Mouse (Mus musculus) layer of hippocampus, postnatal 14 days (tissue): ENCODE results near the gene Lims1. TPM values are rescaled to one million over a fixed set of nuclear protein-coding genes. Genes with fewer than 3 reads are reported as not detected.

ENCODE experiments used
- DNase-seq, 2 experiments: peaks; one replicate each; pipeline ENCODE4 v3.0.0; 2021 to 2022; ENCODE audit warnings: low spot score in 2 of 2, mixed read lengths in 1 of 2
- total RNA-seq, 2 experiments: library from RNA; stranded (reverse); gene quantifications; 2 replicates each; pipeline ENCODE4 v1.2.3; 2021

The Lims1 gene
- total RNA-seq, 2 experiments from 2014 or later = 30.2 to 32.9 TPM

GRCm38 (mm10) chr10:58343552-58343951 lies 20.3 kb downstream of the Lims1 start:
- no peak for DNase-seq

- no peak for DNase-seq
These were observed 27.3 kb downstream of the Lims1 start for GRCm38 (mm10) chr10:58350600-58350999.

GRCm38 (mm10) chr10:58351670-58352069 lies 28.4 kb downstream of the Lims1 start:
- DNase-seq = no peak

- no peak for DNase-seq
These were observed 29.1 kb downstream of the Lims1 start for GRCm38 (mm10) chr10:58352364-58352763.

- no peak for DNase-seq
These were observed 31.3 kb downstream of the Lims1 start for GRCm38 (mm10) chr10:58354561-58354960.

- no peak for DNase-seq
These were observed 33.2 kb downstream of the Lims1 start for GRCm38 (mm10) chr10:58356460-58356859.

GRCm38 (mm10) chr10:58359123-58359522 lies 35.9 kb downstream of the Lims1 start:
- DNase-seq = peak in 1 of 2 experiments; percentile 60

GRCm38 (mm10) chr10:58359952-58360351 lies 36.7 kb downstream of the Lims1 start:
- no peak for DNase-seq

GRCm38 (mm10) chr10:58362745-58363144 lies 39.5 kb downstream of the Lims1 start:
- no peak for DNase-seq

- DNase-seq = no peak
These were observed 41.7 kb downstream of the Lims1 start for GRCm38 (mm10) chr10:58364770-58365515.

GRCm38 (mm10) chr10:58368791-58369706 lies 45.8 kb downstream of the Lims1 start:
- DNase-seq = no peak

GRCm38 (mm10) chr10:58369707-58370093 lies 46.4 kb downstream of the Lims1 start:
- DNase-seq = no peak

GRCm38 (mm10) chr10:58370143-58370542 lies 46.9 kb downstream of the Lims1 start:
- DNase-seq = peak in 1 of 2 experiments; percentile 71

GRCm38 (mm10) chr10:58370559-58370958 lies 47.3 kb downstream of the Lims1 start:
- DNase-seq = no peak

- DNase-seq = no peak
These were observed 48.1 kb downstream of the Lims1 start for GRCm38 (mm10) chr10:58371279-58371842.

GRCm38 (mm10) chr10:58372430-58373030 lies 49.3 kb downstream of the Lims1 start:
- DNase-seq = no peak

- DNase-seq = no peak
These were observed 50.6 kb downstream of the Lims1 start for GRCm38 (mm10) chr10:58373829-58374228.

- no peak for DNase-seq
These were observed 54.4 kb downstream of the Lims1 start for GRCm38 (mm10) chr10:58377592-58378197.

GRCm38 (mm10) chr10:58378380-58378779 lies 55.1 kb downstream of the Lims1 start:
- DNase-seq = no peak

- no peak for DNase-seq
These were observed 56.4 kb downstream of the Lims1 start for GRCm38 (mm10) chr10:58379699-58380098.

- no peak for DNase-seq
These were observed 58.6 kb downstream of the Lims1 start for GRCm38 (mm10) chr10:58381904-58382303.
